Mouse (Mus musculus): ENCODE data around the gene Olfr792. TPM values are rescaled to one million over a fixed set of nuclear protein-coding genes. Genes with fewer than 3 reads are reported as not detected.

Olfr792 gene
- not detected in 2 replicates for polyA plus RNA-seq (2014; fragmentation: Nextera tagmentation; extraction: Ambion mirVana)

- H3K27me3 ChIP-seq (ENCODE audit: control insufficient read depth, insufficient read depth, low read length): no peaks in the 10 kb centered on the region
- ATAC-seq (ENCODE audit: insufficient number of reproducible peaks, low FRiP score, low TSS enrichment, low read depth): no peak
- H3K4me2 ChIP-seq (ENCODE audit: low read depth, severe bottlenecking): no peak within 1 kb of the TSS
- H3K9ac ChIP-seq (ENCODE audit: low read length): no peak within 1 kb of the TSS
- no peaks in the 10 kb centered on the region for H3K9me3 ChIP-seq (ENCODE audit: control insufficient read depth, low read length)
- no peaks in the 10 kb centered on the region for H3K36me3 ChIP-seq (ENCODE audit: control insufficient read depth, insufficient read depth, low read length)
- no peak within 1 kb of the TSS for H3K27ac ChIP-seq (replicated peaks; ENCODE audit: low read depth, low read length)
- no peaks in the 10 kb centered on the region for H3K4me1 ChIP-seq (ENCODE audit: control insufficient read depth, insufficient read depth, low read length)
- DNase-seq (ENCODE audit: low spot score): no peak
- 88% methylated on average over 1 of the region's 1 CpGs for WGBS
- H3K4me3 ChIP-seq (ENCODE audit: low read depth, low read length): no peak within 1 kb of the TSS
Observed at GRCm38 (mm10) chr10:129538862-129539261, at the start of gene Olfr792. Olfr792 (plus strand) TSS chr10:129539162.

DNA sequence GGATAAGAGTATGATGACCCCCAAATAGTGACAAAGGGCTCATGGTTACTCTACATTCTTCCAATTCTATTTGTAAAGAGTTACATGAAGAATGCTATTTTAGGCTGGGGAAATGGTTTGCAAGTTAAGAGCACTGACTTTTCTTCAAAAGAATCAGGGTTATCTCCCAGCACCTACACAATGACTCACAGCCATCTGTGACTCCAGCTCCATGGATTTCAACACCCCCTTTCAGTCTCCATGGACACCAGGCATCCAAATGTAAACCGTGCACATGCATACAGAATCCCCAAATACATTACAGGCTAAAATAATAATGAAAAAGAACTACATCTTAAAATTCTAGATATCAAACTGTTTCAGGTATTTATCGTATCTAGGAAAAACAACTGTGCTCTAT is 48.9 kb upstream of the Olfr792 start:
- Histone ChIP-seq H3K4me2 (ENCODE audit: low read depth, severe bottlenecking) (no peak overlapping the region), H3K27me3 (ENCODE audit: control insufficient read depth, insufficient read depth, low read length) (no peaks in the 10 kb centered on the region), H3K4me3 (ENCODE audit: low read depth, low read length) (no peak overlapping the region), H3K36me3 (ENCODE audit: control insufficient read depth, insufficient read depth, low read length) (no peaks in the 10 kb centered on the region), H3K9ac (ENCODE audit: low read length) (no peak overlapping the region), H3K27ac (replicated peaks; ENCODE audit: low read depth, low read length) (no peak overlapping the region), H3K4me1 (ENCODE audit: control insufficient read depth, insufficient read depth, low read length) (no peaks in the 10 kb centered on the region), H3K9me3 (ENCODE audit: control insufficient read depth, low read length) (no peaks in the 10 kb centered on the region)
- ATAC-seq (ENCODE audit: insufficient number of reproducible peaks, low FRiP score, low TSS enrichment, low read depth) (no peak), DNase-seq (ENCODE audit: low spot score) (no peak)
- WGBS: 85% methylated on average over 2 of the region's 2 CpGs

DNA sequence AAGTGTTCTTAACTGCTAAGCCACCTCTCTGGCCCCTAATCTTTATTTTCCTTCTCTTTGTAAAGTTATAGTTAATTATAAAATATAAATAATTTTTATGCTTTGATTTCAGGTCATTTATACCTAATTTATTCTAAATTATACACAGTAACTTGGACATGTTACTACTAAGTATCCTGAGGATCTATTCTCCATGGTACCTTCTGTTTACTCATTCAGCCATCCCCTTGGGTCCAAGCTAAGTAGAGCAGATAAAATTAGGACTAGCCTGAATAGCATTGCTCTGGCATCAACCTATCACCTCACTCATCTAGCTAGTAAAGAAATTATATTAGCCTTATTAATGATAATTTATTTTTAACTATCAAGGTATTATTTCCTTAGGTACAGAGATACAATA is 40.8 kb upstream of the Olfr792 start, which contains the start of gene Olfr790:
Gene Olfr790, plus strand, starts transcription at position 301 of the 400 bp plus-strand sequence.
- Histone ChIP-seq H3K4me3 (ENCODE audit: low read depth, low read length) (no peak within 1 kb of the TSS), H3K9ac (ENCODE audit: low read length) (no peak within 1 kb of the TSS), H3K4me2 (ENCODE audit: low read depth, severe bottlenecking) (no peak within 1 kb of the TSS), H3K36me3 (ENCODE audit: control insufficient read depth, insufficient read depth, low read length) (no peaks in the 10 kb centered on the region), H3K9me3 (ENCODE audit: control insufficient read depth, low read length) (no peaks in the 10 kb centered on the region), H3K27ac (replicated peaks; ENCODE audit: low read depth, low read length) (no peak within 1 kb of the TSS), H3K27me3 (ENCODE audit: control insufficient read depth, insufficient read depth, low read length) (no peaks in the 10 kb centered on the region), H3K4me1 (ENCODE audit: control insufficient read depth, insufficient read depth, low read length) (no peaks in the 10 kb centered on the region)
- DNase-seq (ENCODE audit: low spot score) (no peak), ATAC-seq (ENCODE audit: insufficient number of reproducible peaks, low FRiP score, low TSS enrichment, low read depth) (no peak)

DNA sequence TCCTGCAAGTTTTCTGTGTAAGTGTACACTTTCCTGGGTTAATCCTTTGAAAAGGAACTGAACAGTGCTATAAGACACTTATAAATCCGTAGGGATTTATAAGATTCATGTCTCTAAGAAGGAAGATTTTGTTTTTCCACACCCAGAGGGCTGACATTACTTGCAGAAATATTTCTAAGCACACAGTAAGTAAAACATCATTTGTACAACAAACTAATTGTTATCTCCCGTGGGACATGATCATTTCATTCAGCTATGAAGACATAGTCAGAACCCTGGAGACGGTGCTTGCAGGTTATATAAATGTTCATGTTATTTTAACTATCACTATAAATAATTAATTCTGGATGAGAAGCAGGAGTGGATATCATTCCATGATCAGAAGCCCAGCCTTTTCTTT is 17.5 kb upstream of the Olfr792 start, which contains the start of gene Olfr791:
Gene Olfr791, plus strand, starts transcription at position 301 of the 400 bp plus-strand sequence.
- no peak for DNase-seq (ENCODE audit: low spot score)
- Histone ChIP-seq H3K9me3 (ENCODE audit: control insufficient read depth, low read length) (no peaks in the 10 kb centered on the region), H3K27ac (replicated peaks; ENCODE audit: low read depth, low read length) (no peak within 1 kb of the TSS), H3K27me3 (ENCODE audit: control insufficient read depth, insufficient read depth, low read length) (no peaks in the 10 kb centered on the region), H3K4me1 (ENCODE audit: control insufficient read depth, insufficient read depth, low read length) (no peaks in the 10 kb centered on the region), H3K4me2 (ENCODE audit: low read depth, severe bottlenecking) (no peak within 1 kb of the TSS), H3K4me3 (ENCODE audit: low read depth, low read length) (no peak within 1 kb of the TSS), H3K9ac (ENCODE audit: low read length) (no peak within 1 kb of the TSS), H3K36me3 (ENCODE audit: control insufficient read depth, insufficient read depth, low read length) (no peaks in the 10 kb centered on the region)
- WGBS: 76% methylated on average over 3 of the region's 3 CpGs
- ATAC-seq (ENCODE audit: insufficient number of reproducible peaks, low FRiP score, low TSS enrichment, low read depth): no peak

DNA sequence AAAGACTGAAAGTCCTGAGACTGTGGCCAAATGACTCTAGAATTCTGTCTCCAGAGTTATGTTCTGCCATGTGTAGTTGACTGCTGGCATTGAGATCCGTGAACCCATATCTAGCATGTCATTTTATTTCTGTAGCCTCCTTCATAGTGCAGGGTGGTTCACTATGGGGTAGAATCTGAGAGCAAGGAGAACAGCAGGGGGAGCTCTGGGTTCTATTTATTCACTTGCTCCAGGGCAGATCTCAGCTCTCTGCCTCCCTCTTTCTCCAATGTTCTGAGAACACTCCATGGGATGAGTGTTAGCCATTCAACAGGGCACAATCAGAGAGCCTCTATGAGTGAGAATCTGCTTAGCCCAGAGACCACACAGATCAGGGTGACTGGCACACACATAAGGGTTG is 10.4 kb downstream of the Olfr792 start:
- H3K4me1 ChIP-seq (ENCODE audit: control insufficient read depth, insufficient read depth, low read length): no peaks in the 10 kb centered on the region
- H3K27me3 ChIP-seq (ENCODE audit: control insufficient read depth, insufficient read depth, low read length): no peaks in the 10 kb centered on the region
- no peak overlapping the region for H3K27ac ChIP-seq (replicated peaks; ENCODE audit: low read depth, low read length)
- no peak overlapping the region for H3K9ac ChIP-seq (ENCODE audit: low read length)
- no peak overlapping the region for H3K4me2 ChIP-seq (ENCODE audit: low read depth, severe bottlenecking)
- no peak for DNase-seq (ENCODE audit: low spot score)
- H3K9me3 ChIP-seq (ENCODE audit: control insufficient read depth, low read length): peaks cover 1% of the 10 kb centered on the region; the same call in 1 of the 2 replicates
- no peaks in the 10 kb centered on the region for H3K36me3 ChIP-seq (ENCODE audit: control insufficient read depth, insufficient read depth, low read length)
- no peak overlapping the region for H3K4me3 ChIP-seq (ENCODE audit: low read depth, low read length)
- 62% methylated on average over 1 of the region's 1 CpGs for whole genome bisulfite sequencing
- ATAC-seq (ENCODE audit: insufficient number of reproducible peaks, low FRiP score, low TSS enrichment, low read depth): 0 out of 2 replicates have a peak, but pooled peaks have one; percentile 60

- Histone ChIP-seq H3K4me3 (ENCODE audit: low read depth, low read length) (no peak within 1 kb of the TSS), H3K9me3 (ENCODE audit: control insufficient read depth, low read length) (no peaks in the 10 kb centered on the region), H3K4me1 (ENCODE audit: control insufficient read depth, insufficient read depth, low read length) (no peaks in the 10 kb centered on the region), H3K9ac (ENCODE audit: low read length) (no peak within 1 kb of the TSS), H3K4me2 (ENCODE audit: low read depth, severe bottlenecking) (no peak within 1 kb of the TSS), H3K27me3 (ENCODE audit: control insufficient read depth, insufficient read depth, low read length) (no peaks in the 10 kb centered on the region), H3K27ac (replicated peaks; ENCODE audit: low read depth, low read length) (no peak within 1 kb of the TSS), H3K36me3 (ENCODE audit: control insufficient read depth, insufficient read depth, low read length) (no peaks in the 10 kb centered on the region)
- WGBS: 91% methylated on average over 2 of the region's 2 CpGs
- ATAC-seq (ENCODE audit: insufficient number of reproducible peaks, low FRiP score, low TSS enrichment, low read depth) (no peak), DNase-seq (ENCODE audit: low spot score) (no peak)
Observed at GRCm38 (mm10) chr10:129567355-129567754, 28.4 kb downstream of the Olfr792 start, which contains the start of gene Olfr794. Olfr794 (plus strand) TSS chr10:129567655.

GRCm38 (mm10) chr10:129577066-129577465 is 38.1 kb downstream of the Olfr792 start:
- no peak overlapping the region for H3K27ac ChIP-seq (replicated peaks; ENCODE audit: low read depth, low read length)
- H3K27me3 ChIP-seq (ENCODE audit: control insufficient read depth, insufficient read depth, low read length): no peaks in the 10 kb centered on the region
- H3K4me2 ChIP-seq (ENCODE audit: low read depth, severe bottlenecking): no peak overlapping the region
- no peak overlapping the region for H3K4me3 ChIP-seq (ENCODE audit: low read depth, low read length)
- no peaks in the 10 kb centered on the region for H3K36me3 ChIP-seq (ENCODE audit: control insufficient read depth, insufficient read depth, low read length)
- WGBS: 77% methylated on average over 1 of the region's 1 CpGs
- no peaks in the 10 kb centered on the region for H3K9me3 ChIP-seq (ENCODE audit: control insufficient read depth, low read length)
- ATAC-seq (ENCODE audit: insufficient number of reproducible peaks, low FRiP score, low TSS enrichment, low read depth) (no peak), DNase-seq (ENCODE audit: low spot score) (no peak)
- no peaks in the 10 kb centered on the region for H3K4me1 ChIP-seq (ENCODE audit: control insufficient read depth, insufficient read depth, low read length)
- no peak overlapping the region for H3K9ac ChIP-seq (ENCODE audit: low read length)

Small RNAs within 50 kb of the gene (microRNA-seq; reads per million reads assigned to microRNA genes)
- gene Gm23252: not detected

Other genes starting within 250 kb of the Olfr792 start
- gene Olfr780, start 221.0 kb upstream of the Olfr792 start, polyA plus RNA-seq (2014; fragmentation: Nextera tagmentation; extraction: Ambion mirVana): not detected in 2 replicates
- not detected in 2 replicates for gene Olfr781, start 210.3 kb upstream of the Olfr792 start, polyA plus RNA-seq (2014; fragmentation: Nextera tagmentation; extraction: Ambion mirVana)
- gene Olfr782, start 190.3 kb upstream of the Olfr792 start, polyA plus RNA-seq (2014; fragmentation: Nextera tagmentation; extraction: Ambion mirVana): not detected in 2 replicates
- gene Olfr784, start 155.1 kb upstream of the Olfr792 start, polyA plus RNA-seq (2014; fragmentation: Nextera tagmentation; extraction: Ambion mirVana): 0.04 and 0.06 TPM in 2 replicates
- gene Olfr785, start 133.7 kb upstream of the Olfr792 start, polyA plus RNA-seq (2014; fragmentation: Nextera tagmentation; extraction: Ambion mirVana): not detected in 2 replicates
- not detected in 2 replicates for gene Olfr786, start 111.9 kb upstream of the Olfr792 start, polyA plus RNA-seq (2014; fragmentation: Nextera tagmentation; extraction: Ambion mirVana)
- gene Olfr787, start 77.3 kb upstream of the Olfr792 start, polyA plus RNA-seq (2014; fragmentation: Nextera tagmentation; extraction: Ambion mirVana): not detected in 2 replicates
- gene Olfr788, start 68.2 kb upstream of the Olfr792 start, polyA plus RNA-seq (2014; fragmentation: Nextera tagmentation; extraction: Ambion mirVana): not detected in 2 replicates
- not detected in 2 replicates for gene Olfr789, start 54.4 kb upstream of the Olfr792 start, polyA plus RNA-seq (2014; fragmentation: Nextera tagmentation; extraction: Ambion mirVana)
- gene Olfr790, start 40.7 kb upstream of the Olfr792 start, polyA plus RNA-seq (2014; fragmentation: Nextera tagmentation; extraction: Ambion mirVana): not detected in 2 replicates
- not detected in 2 replicates for gene Olfr791, start 17.4 kb upstream of the Olfr792 start, polyA plus RNA-seq (2014; fragmentation: Nextera tagmentation; extraction: Ambion mirVana)
- gene Olfr794, start 28.5 kb downstream of the Olfr792 start, polyA plus RNA-seq (2014; fragmentation: Nextera tagmentation; extraction: Ambion mirVana): not detected in 2 replicates
- not detected in 2 replicates for gene Olfr796, start 73.4 kb downstream of the Olfr792 start, polyA plus RNA-seq (2014; fragmentation: Nextera tagmentation; extraction: Ambion mirVana)
- gene Olfr798, start 88.8 kb downstream of the Olfr792 start, polyA plus RNA-seq (2014; fragmentation: Nextera tagmentation; extraction: Ambion mirVana): not detected in 2 replicates
- not detected in 2 replicates for gene Olfr799, start 98.3 kb downstream of the Olfr792 start, polyA plus RNA-seq (2014; fragmentation: Nextera tagmentation; extraction: Ambion mirVana)
- gene Olfr800, start 118.5 kb downstream of the Olfr792 start, polyA plus RNA-seq (2014; fragmentation: Nextera tagmentation; extraction: Ambion mirVana): not detected in 2 replicates
- not detected in 2 replicates for gene Olfr801, start 134.7 kb downstream of the Olfr792 start, polyA plus RNA-seq (2014; fragmentation: Nextera tagmentation; extraction: Ambion mirVana)
- not detected in 2 replicates for gene Olfr802, start 149.0 kb downstream of the Olfr792 start, polyA plus RNA-seq (2014; fragmentation: Nextera tagmentation; extraction: Ambion mirVana)
- not detected in 2 replicates for gene Olfr803, start 155.1 kb downstream of the Olfr792 start, polyA plus RNA-seq (2014; fragmentation: Nextera tagmentation; extraction: Ambion mirVana)
- gene Olfr804, start 164.0 kb downstream of the Olfr792 start, polyA plus RNA-seq (2014; fragmentation: Nextera tagmentation; extraction: Ambion mirVana): not detected in 2 replicates
- gene Olfr805, start 190.2 kb downstream of the Olfr792 start, polyA plus RNA-seq (2014; fragmentation: Nextera tagmentation; extraction: Ambion mirVana): not detected in 2 replicates
- not detected in 2 replicates for gene Olfr806, start 202.8 kb downstream of the Olfr792 start, polyA plus RNA-seq (2014; fragmentation: Nextera tagmentation; extraction: Ambion mirVana)
- not detected in 2 replicates for gene Olfr807, start 218.6 kb downstream of the Olfr792 start, polyA plus RNA-seq (2014; fragmentation: Nextera tagmentation; extraction: Ambion mirVana)
- not detected in 2 replicates for gene Olfr808, start 226.3 kb downstream of the Olfr792 start, polyA plus RNA-seq (2014; fragmentation: Nextera tagmentation; extraction: Ambion mirVana)
- gene Olfr809, start 235.5 kb downstream of the Olfr792 start, polyA plus RNA-seq (2014; fragmentation: Nextera tagmentation; extraction: Ambion mirVana): not detected in 2 replicates

All from limb, embryonic 11.5 days (tissue).